Mouse (Mus musculus) retina, postnatal 1 day (tissue): ENCODE measurements at regions not wholly inside any gene's neighbourhood (a gene's known extent, or its start where the extent isn't known, plus 50 kb on each side); places are given as distances from the start of the nearest gene placed in this dataset.
A peak's percentile ranks its signal among the peaks of the same experiment; 100 is the strongest.

Experiments
- DNase-seq: peaks from one replicate; pipeline ENCODE4 v3.0.0-alpha.2; 2012

DNA sequence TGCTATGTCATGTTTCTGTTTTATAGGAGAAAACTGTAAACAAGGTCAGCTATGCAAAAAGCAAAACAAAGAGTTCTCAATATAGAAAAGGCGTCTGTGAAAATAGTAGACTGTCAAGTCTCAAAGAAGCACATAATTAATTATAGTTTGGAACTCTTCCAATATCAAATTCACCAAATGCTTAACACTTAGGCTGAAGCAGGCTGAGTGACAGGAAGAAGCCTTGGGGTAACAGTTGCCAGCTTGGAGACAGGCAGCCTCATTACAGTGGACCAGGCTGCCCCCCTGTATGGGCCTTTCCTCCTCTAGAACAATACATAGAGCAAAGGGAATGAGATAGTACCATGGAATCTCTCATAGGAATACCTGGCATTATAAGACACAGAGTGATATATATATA, 364.8 kb upstream of the Tenm2 start:
- peak; percentile 20 for DNase-seq

DNA sequence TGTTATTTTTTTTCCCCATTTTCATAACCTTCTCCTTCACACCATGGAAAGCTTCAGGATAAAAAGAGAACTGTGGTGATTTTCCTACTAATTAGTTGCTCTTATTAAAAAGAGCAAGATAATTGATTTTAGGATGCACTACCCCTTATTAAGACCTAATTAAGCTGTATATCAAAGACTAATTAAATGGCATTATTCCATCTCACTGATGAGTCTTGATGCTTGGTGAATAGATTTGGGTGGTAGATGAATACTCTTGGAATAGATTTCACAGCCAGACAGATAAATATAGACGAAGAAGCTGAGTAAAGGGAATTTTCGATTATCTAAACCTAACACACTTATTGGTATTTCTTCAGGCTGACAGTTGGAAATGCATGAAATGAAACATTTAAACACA, 346.5 kb upstream of the Tenm2 start:
- peak; percentile 23 for DNase-seq

DNA sequence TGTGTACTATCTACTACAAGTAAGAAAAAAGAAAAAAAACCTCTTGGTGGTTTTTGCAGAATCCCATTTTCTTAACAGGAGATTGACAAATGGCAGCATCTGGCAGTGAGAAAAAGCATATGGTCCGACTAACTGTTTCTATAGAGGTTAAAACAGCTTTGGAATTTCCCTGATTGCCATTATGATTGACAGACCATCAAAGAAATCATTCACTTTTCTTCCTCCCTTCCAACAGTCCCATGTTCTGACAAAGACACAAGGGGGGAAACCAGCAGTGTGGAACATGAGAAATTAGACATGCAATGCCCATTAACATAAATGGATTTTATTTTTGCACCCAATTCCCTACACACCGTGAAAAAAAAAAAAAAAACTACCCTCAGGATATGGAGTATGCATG, 297.9 kb upstream of the Tenm2 start:
- no peak for DNase-seq

DNA sequence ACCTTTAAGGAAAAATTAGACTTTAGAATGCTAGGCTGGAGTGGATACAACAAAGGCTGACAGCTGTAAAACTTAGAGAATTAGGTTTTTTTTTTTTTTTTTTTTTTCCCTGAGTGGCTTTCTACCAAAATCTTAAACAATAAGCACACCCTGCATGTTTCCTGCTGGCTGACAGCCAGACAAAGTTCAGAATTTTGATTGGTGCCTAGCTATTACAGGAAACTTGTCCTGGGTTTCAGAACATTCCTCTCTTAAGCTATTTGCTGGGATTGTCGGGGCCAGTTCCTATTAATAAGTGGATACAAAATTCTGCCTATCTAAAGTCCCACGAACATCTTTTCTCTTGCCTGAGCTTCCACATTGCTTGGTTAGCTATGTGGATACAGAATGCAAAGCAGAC, 296.7 kb upstream of the Tenm2 start:
- DNase-seq: no peak

DNA sequence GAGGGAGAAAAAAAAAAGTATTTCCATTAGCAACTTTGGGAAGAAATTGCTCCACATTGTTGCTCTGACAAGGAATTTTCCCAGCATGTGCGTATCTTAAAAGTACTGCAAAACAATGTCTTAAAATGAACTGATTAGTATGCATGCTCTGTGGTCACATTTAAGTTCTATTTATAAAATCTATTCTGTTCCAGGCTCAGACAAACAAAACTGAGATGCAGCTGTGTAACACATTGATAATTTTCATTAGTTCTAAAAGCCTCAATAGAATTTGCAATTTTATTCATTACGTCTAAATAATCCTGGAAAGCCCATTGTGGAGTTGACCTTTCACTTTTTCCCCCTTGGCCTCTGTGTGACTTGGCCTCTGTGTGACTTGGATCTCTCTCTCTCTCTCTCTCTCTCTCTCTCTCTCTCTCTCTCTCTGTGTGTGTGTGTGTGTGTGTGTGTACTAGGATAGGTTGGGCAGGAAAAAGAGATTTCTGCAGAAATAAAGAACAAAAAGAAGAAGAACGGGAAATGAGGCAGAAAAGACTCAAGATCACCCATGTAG, 262.8 kb upstream of the Tenm2 start:
- no peak for DNase-seq

DNA sequence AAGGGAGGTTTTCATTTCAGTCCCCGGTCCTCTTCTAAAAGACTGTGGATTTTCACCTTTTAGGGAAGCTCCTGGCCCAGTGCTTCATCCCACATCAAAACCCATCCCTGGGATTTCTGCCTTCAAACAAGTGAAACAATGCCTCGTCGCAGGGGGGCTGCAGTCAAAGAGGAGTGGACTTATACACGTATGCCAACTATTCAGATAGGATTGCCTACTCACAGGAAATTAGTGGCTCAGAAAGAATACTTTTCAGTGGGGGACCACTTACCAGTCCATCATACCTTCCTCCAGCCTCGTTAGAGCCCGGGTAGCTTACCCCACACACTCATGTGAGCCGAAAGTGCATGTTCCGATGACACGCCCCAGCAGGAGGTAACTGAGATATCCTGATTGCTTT, 262.1 kb upstream of the Tenm2 start:
- DNase-seq: peak; percentile 9

DNA sequence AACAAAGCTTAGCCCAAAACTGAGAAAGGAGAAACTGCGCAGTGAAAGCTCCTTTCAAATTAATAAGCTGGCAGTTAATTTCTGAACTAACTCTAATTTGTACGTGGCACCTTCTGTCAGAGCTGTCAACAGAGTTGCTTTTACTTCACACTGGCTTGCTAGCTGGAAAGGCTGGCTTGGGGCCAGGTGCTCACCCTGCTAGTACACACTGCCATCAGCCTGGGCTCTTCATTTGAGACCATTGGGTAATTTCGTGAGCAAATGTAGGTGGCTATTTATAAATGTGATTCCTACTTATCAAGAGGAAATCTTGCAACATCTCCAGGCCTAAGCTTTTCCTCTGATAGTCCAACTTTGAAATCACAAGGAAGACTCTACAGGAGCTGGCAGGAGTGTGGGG, 244.5 kb upstream of the Tenm2 start:
- no peak for DNase-seq

DNA sequence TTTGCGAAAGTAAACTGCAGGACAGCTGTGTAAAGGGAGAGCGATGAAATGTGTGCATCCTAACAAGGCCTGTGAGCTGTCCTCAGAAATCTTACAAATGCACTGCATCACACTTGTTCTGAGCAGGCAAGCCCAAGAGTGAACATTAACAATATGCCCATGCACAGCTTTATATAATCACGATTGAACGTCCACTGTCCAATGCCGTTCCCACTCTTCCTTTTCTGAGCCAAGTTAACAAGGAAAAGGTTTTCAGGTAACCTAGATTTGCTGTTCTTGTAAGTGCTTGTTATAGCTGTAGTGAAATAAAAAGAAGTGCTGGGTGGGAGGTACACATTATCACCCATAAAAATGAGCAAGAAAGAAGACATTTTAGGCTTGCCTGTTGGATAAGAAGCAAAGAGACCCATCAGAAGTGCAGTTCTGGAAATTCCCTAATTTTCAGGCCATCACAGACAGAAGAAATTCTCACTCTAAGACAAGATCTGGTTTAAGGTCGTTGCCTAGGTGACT, 243.3 kb upstream of the Tenm2 start:
- no peak for DNase-seq

DNA sequence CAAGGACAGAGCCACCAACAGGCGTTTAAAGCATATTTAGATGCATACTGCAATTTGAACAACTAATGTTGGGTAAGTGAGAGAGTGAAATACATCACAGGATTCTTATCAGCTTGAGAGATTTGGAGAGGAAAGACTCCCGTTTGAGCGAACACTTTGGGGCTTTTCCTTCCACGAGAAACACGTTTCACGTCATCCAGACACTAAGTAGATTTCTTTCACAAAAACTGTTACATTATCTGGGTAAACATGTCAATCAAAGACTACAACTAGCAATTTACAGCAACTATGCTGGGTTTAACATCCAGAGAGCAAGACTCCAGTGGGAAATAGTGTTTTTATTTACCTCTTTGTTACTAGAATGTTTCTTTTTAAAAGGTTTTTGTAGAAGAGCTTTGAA, 238.3 kb upstream of the Tenm2 start:
- no peak for DNase-seq

DNA sequence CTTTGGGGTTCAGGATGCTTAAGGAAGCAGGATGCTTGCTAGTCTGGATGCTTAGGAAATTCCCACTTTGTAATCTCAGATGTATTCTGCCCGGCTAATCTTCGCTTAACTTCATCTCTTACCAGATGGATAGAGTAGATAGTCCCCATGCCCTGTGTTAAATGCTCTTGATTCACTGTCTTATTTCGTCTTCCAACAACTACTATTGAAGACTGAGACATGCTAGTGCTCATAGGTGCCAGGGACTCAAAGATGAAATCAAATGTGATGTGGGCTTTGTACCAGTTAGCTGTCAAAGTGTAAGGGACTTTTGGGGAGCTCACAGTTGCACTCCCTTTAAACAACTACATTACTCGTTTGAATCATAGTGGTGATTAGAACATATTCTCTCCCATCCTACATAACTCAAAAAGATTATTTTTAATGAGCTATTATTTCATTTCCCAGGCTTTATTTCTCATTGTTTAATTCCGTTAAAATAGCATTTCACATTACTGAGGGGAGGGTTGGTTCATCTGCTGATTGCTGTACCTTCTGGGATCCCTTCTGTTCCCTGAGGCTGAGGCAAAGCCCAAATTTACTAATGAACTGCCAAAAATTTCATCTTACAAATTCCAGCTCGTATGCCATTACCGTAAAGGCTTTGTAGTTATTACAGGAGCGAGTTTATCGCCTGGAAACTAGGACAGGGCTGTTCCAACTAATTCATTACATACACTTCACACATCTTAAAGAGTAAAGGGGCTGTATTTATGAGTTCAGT, 228.1 kb upstream of the Tenm2 start:
- DNase-seq: no peak

DNA sequence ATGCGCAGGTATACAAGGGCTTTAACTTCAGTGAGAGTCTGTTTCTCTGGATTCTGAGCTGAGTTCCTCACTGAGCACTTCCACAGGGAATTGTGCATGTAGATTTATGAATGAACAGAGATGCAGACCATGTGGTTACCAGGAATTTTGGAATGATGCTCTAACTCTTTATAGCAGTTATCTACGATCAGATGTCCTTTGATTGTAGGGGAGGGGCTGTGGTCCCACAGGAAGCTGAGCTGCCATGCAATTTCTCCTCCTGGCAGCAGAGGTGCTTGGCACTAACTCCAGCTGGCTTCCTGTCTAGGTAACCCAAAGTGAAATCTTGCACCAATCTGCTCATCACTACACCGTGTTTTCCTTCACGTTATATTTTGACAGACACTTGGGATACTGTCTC, 226.6 kb upstream of the Tenm2 start:
- DNase-seq: no peak

DNA sequence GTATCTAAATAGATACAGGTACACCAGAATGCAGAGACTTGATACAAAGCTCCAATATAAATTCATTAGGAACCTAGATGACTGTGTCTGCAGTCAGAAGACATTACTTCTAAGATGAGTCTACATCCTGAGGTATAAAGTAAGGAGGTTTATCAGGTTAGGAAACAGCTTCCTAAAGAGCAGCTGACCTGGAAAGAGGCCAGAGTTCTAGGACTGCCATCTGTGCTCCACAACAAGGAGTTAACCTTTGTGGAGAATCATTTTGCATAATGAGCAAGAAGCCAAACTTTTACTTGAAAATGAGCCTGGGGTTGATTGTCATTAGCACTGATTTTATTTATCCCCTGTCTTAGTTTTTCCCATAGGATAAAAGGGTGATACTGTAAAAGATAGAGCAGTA, 211.6 kb upstream of the Tenm2 start:
- no peak for DNase-seq

DNA sequence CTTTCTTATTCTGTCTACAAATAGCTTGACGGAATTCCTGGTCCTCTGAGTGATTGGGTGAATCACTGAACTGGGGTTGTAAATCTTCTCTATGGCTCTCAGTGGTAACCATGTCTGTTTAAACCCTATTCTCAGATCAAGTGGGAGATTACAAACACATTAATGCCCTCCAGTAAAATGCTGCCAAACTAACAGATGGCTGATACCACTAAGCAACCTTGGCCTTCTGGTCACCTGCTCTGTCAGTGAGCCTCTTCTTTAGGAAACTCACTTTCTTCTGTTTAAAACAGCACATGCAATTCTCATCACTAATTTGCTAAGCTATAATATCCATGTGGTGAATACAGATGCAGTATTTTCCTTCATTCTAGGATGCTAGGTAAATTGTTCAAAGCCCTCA, 210.9 kb upstream of the Tenm2 start:
- no peak for DNase-seq

DNA sequence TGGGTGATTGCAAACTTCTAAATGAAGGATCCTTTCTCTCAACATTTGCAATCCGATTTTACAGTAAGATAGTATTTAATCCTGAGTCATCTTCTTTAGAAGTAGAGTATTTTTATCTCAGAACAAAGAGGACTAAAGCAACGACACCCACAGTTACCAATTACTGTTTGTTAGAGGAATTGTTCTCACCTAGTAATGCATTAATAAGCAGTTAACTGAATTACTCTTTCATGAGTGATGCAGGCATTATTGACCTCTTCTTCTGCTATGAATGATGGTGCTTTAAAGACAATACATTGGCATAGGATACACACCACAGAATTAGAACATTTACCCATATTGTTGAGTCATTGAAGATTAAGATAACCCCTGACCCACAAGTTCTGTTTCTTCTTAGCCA, 207.0 kb upstream of the Tenm2 start:
- DNase-seq: peak; percentile 57

DNA sequence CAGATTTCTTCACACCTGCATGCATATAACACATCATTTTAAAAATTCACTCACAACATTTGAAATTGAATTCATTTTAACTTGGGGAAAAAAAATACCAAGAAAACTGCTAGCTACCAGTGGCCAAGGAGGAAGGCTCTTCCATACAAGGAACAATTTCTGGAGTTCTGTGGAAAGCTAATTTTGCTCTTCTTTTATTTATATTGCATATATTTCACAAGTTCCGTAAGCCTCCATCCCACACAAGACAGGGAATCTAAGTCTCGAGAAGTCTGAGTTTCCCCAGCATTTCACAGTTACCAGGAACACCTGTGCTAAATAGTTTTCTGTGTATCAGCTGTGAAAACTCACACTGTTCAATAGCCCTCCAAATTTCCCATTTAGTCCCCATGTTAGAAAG, 198.8 kb upstream of the Tenm2 start:
- no peak for DNase-seq

DNA sequence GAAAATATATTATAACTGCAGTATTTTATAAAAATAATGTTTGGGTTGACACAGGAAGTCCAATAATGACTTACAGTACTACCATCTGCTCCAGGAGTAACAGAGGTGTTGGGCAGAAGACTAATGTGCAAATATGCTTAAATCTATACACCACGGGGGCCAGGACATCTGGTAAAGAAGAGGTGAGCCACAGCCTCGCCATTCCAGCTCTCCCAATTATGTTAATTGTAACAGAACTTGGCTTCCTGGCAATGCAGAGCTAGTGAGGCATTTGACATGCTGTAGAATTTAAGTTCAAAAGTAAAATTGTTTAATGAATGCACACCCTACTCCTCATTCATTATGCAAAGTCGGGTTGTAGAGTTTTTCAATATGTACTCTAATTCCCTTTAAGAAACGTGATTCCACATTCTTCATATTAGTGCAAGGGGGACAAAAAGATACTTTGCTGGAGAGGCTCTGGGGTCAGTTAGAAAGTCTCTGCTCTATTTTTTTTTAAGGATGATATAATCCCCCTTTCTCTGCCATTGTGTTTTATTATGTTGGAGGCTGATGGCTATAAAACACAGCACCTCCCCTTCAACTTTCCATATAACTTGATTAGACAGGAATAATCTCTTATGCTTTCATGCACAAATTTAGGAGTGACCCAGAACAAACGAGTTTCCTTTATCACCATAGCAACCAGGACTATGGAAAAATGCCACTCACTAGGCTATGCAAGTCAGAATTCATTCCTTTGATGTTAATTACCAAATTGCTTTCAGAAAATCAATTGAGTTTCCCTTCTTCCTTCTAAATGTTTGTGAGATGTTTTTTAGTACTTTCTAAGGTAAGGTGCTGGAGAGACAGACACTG, 188.8 kb upstream of the Tenm2 start:
- peak; percentile 51 for DNase-seq

DNA sequence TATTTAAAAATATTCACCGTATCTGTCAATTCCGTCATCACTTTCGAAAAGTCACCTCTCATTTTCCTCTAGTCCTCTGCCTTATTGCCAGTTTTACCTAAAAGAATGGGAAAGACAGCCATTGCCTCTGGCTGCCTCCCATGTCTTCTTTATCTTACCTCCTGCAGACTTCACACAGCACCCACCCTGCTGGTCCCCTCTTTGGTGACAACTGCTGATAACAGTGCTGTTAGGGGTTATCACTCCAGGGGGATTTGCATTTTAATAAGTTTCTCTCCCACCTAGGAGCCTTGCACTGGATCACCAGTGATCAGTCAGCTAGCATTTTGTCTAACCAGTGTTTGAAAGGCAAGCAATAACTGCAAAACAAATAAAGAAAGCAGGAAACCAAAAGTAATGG, 177.1 kb upstream of the Tenm2 start:
- DNase-seq: no peak

DNA sequence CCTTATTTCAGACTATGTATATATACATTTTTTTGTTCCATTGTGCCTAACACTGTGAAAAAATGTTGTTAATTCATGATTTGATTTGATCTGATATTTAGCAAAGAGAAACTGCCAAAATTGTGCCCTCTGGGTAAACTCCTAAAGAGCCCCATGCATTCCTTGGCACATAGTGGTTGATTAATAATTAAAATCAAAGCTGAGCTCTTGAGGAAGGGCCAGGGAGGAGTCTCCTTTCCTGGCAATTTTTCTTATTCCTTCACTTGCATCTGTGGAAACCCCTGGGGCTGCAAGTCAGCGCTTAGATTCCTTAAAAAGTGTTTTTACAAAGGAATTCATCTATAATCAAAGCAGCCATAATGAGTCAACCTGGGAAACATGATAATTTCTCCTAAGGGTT, 132.2 kb upstream of the Tenm2 start:
- no peak for DNase-seq

DNA sequence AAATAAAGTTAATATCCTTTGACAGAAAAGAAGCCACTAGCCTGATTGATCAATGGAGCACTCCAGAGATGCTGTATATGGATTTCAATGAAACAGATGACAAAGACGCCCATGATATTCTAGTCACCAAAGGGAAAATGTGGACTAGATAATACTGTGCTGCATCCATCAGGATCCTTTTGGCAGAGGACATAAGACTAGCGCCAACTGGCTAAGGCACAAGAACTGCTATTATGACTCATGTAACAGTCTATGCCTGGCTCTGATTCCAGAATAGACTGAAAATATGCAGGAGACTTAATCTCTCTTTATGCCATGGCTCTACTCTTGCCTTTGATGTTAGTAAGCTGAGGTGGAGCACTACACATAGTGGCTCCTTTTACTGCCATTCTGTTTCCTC, 128.7 kb upstream of the Tenm2 start:
- no peak for DNase-seq

DNA sequence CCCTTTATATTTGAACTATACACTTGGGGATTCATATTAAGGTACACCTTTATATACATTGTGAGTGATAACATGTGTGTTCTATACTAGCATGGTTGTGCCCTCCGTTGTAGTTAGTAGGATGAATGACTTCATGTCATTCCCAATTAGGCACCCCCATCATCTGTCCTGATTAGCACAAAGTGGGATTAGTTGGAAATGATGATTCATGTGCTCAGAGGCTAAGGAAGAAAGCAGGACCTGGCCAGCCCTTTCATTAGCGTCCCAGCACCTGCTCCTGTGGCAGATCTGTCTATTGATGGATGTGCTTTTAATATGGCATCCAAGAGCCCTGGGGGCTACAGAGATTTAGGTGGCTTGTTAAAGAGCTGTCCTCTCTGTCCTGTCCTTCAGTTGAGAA, 119.3 kb upstream of the Tenm2 start:
- DNase-seq: peak; percentile 70

DNA sequence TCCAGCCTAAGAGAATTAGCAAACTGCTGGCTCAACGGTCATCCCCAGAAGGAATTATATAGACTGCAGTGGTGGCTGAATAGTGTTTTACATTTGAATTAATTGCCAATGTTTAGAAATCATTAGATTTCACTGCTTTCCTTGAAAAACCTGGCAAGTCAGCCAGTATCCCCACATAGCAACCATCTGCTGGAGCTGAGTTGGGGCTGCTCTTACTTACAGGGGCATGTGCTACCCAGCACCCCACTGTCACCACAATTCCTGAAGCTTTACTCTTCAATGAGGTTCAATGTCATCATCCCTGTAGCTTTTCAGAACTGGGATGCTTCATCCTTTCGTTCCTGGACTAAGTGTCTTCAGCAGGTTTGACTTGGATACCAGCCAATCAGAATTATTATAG, 73.9 kb upstream of the Tenm2 start:
- DNase-seq: no peak

DNA sequence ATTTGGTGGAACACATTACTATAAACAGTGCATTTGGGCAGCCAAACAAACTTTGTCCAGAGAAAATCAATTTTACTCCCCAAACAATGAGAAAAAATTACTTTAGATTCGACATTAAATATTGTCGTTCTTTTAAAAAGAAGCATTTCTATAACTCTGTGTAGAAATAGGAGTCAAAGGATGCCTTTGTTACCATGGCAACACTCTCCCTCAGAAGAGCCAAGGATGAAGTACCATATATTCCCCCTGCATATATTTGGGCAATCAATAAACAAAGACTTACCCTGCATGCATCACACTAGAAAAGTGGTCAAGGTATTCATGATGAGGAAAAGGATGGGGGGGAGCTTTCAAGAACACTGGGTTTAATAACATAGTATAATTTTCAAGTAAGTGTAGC, 70.9 kb upstream of the Tenm2 start:
- no peak for DNase-seq
